Mouse (Mus musculus) embryonic facial prominence, embryonic 15.5 days (tissue): ENCODE results near the gene Bud31. TPM values are rescaled to one million over a fixed set of nuclear protein-coding genes. Genes with fewer than 3 reads are reported as not detected.
A peak's percentile ranks its signal among the peaks of the same experiment; 100 is the strongest.
"Not testable (repeated sequence)": the region's sequence is repeated elsewhere in the genome, so short reads cannot be mapped to it uniquely, and the experiment has no call there.

ENCODE experiments used
- ATAC-seq: fragments of 200-750 bp; cut with Nextera tagmentation; 2 replicates; pipeline ENCODE4 v1.8.0; 2017; ENCODE audit warnings: low read depth, moderate TSS enrichment; ENCODE audit not compliant: insufficient number of reproducible peaks, low FRiP score, low TSS enrichment
- H3K27ac ChIP-seq: fragments of 300-500 bp; sonication (generic); replicated peaks from 2 replicates; pipeline ENCODE4 v1.5.1; 2015; ENCODE audit warnings: mild to moderate bottlenecking, inconsistent platforms
- H3K27me3 ChIP-seq: fragments of 300-500 bp; sonication (generic); 2 replicates; pipeline ENCODE4 v1.6.1; 2015; ENCODE audit warnings: inconsistent platforms
- H3K36me3 ChIP-seq: fragments of 300-500 bp; sonication (generic); 2 replicates; pipeline ENCODE4 v1.6.1; 2015; ENCODE audit warnings: mild to moderate bottlenecking, inconsistent platforms
- H3K4me1 ChIP-seq: fragments of 300-500 bp; sonication (generic); 2 replicates; pipeline ENCODE4 v1.6.1; 2015; ENCODE audit warnings: inconsistent platforms
- H3K4me2 ChIP-seq: fragments of 300-500 bp; sonication (generic); replicated peaks from 2 replicates; pipeline ENCODE4 v1.6.1; 2015; ENCODE audit warnings: mild to moderate bottlenecking, inconsistent platforms
- H3K4me3 ChIP-seq: fragments of 300-500 bp; sonication (generic); replicated peaks from 2 replicates; pipeline ENCODE4 v1.5.1; 2015; ENCODE audit warnings: mild to moderate bottlenecking, inconsistent platforms
- H3K9ac ChIP-seq: fragments of 300-500 bp; sonication (generic); 2 replicates; pipeline ENCODE4 v1.6.1; 2015; ENCODE audit warnings: inconsistent platforms
- H3K9me3 ChIP-seq: fragments of 300-500 bp; sonication (generic); replicated peaks from 2 replicates; pipeline ENCODE4 v1.6.1; 2016; ENCODE audit warnings: inconsistent platforms
- WGBS: fragments of 180-500 bp; shearing (Covaris S2); methylation state at CpG from one replicate; pipeline ENCODE4 v1.1.7; 2015; 5-methylcytosine and 5-hydroxymethylcytosine counted together
- polyA plus RNA-seq: library from polyadenylated mRNA; unstranded; fragments of >200 nt; fragmentation: Nextera tagmentation; extraction: Ambion mirVana; gene quantifications from 2 replicates; pipeline ENCODE4 v1.2.1, GENCODE M21; 2015

Gene Bud31
- polyA plus RNA-seq, 1 experiment from 2014 or later = 178 TPM

- Histone ChIP-seq H3K36me3 (peaks cover 96% of the 10 kb centered on the region), H3K4me1 (no peaks in the 10 kb centered on the region), H3K9me3 (no peaks in the 10 kb centered on the region), H3K9ac (no peak overlapping the region), H3K27ac (no peak overlapping the region), H3K4me2 (no peak overlapping the region), H3K27me3 (no peaks in the 10 kb centered on the region), H3K4me3 (no peak overlapping the region)
- 95% methylated on average over 4 of the region's 4 CpGs for WGBS
- ATAC-seq = no peak
Observed at GRCm38 (mm10) chr5:145129124-145129523, 11.0 kb upstream of the Bud31 start.

- not testable (repeated sequence) for H3K9me3 ChIP-seq, H3K4me1 ChIP-seq, ATAC-seq, H3K27ac ChIP-seq, H3K4me2 ChIP-seq, H3K9ac ChIP-seq, H3K27me3 ChIP-seq, H3K4me3 ChIP-seq
- peaks cover 96% of the 10 kb centered on the region for H3K36me3 ChIP-seq
- WGBS = 92% methylated on average over 6 of the region's 6 CpGs
Observed at GRCm38 (mm10) chr5:145129773-145130172, 10.4 kb upstream of the Bud31 start.

DNA sequence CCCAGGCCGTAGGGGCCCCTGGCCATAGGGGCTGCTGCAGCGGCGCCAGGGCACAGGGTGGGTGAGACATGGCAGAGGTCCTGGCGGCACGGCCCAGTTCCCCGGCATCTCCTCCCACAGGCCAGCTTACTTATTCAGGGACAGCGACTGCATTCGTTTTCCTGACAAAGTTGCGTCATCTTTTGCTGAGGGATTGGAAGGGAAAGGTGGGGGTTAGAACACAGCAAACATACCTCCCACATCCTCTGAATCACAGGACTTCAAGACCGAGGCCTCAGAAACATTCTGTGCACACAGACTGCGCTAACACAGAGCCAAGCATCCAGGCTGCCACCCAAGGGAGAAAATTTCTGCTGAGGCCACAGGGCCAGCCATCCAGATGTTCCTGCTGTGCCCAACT, 10.0 kb upstream of the Bud31 start:
- WGBS = 86% methylated on average over 11 of the region's 11 CpGs
- peaks cover 97% of the 10 kb centered on the region for H3K36me3 ChIP-seq
- H3K4me2 ChIP-seq = no peak overlapping the region
- no peak for ATAC-seq
- H3K4me3 ChIP-seq = no peak overlapping the region
- no peaks in the 10 kb centered on the region for H3K4me1 ChIP-seq
- H3K9me3 ChIP-seq = no peaks in the 10 kb centered on the region
- H3K27ac ChIP-seq = no peak overlapping the region
- H3K27me3 ChIP-seq = no peaks in the 10 kb centered on the region
- no peak overlapping the region for H3K9ac ChIP-seq

- Histone ChIP-seq H3K4me1 (no peaks in the 10 kb centered on the region), H3K4me3 (no peak overlapping the region), H3K36me3 (peaks cover 95% of the 10 kb centered on the region)
Observed at GRCm38 (mm10) chr5:145130995-145131394, 9.2 kb upstream of the Bud31 start.

GRCm38 (mm10) chr5:145133275-145133674, 6.9 kb upstream of the Bud31 start:
- H3K27me3 ChIP-seq, H3K27ac ChIP-seq, H3K4me2 ChIP-seq, H3K9me3 ChIP-seq, H3K9ac ChIP-seq, H3K4me1 ChIP-seq, H3K4me3 ChIP-seq, ATAC-seq: not testable (repeated sequence)
- WGBS = 91% methylated on average over 6 of the region's 6 CpGs
- H3K36me3 ChIP-seq = peaks cover 86% of the 10 kb centered on the region

More at GRCm38 (mm10) chr5:145130995-145131394, 9.2 kb upstream of the Bud31 start:
- no peaks in the 10 kb centered on the region for H3K9me3 ChIP-seq
- no peak overlapping the region for H3K4me2 ChIP-seq
- no peak overlapping the region for H3K27ac ChIP-seq
- 83% methylated on average over 3 of the region's 3 CpGs for WGBS
- ATAC-seq = no peak
- H3K27me3 ChIP-seq = no peaks in the 10 kb centered on the region
- H3K9ac ChIP-seq = no peak overlapping the region

GRCm38 (mm10) chr5:145138836-145139235, 1.3 kb upstream of the Bud31 start:
- Histone ChIP-seq H3K9ac (peak overlapping the region; percentile 90), H3K9me3 (no peaks in the 10 kb centered on the region), H3K4me2 (peak overlapping the region; percentile 75), H3K27me3 (no peaks in the 10 kb centered on the region), H3K27ac (peak overlapping the region; percentile 96), H3K36me3 (peaks cover 58% of the 10 kb centered on the region), H3K4me1 (peaks cover 24% of the 10 kb centered on the region), H3K4me3 (peak overlapping the region; percentile 97)
- ATAC-seq = no peak
- 5% methylated on average over 6 of the region's 6 CpGs for WGBS

DNA sequence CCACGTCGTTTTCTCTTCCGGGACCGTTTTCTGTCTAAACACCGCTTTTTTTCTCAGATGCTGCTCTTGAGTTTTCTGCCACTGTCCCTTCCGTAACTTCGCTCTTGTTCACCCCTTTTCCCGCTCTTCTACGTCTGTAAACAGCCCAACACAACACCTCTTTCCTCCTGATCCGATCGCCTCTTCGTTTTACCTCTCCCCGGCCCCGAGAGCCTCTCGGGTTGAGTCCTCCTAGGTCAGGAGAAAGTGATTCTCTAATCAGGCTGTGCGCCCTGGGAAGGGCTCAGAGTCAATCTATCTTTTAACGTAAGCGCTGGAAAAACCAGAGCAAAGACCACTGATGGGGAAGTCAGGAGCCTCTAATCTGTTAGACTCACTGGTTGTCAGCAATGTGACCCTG, 449 bp downstream of the Bud31 start:
- Histone ChIP-seq H3K9ac (peak overlapping the region; percentile 90), H3K36me3 (peaks cover 59% of the 10 kb centered on the region), H3K4me1 (peaks cover 24% of the 10 kb centered on the region), H3K9me3 (no peaks in the 10 kb centered on the region), H3K27ac (peak overlapping the region; percentile 96), H3K27me3 (no peaks in the 10 kb centered on the region), H3K4me3 (peak overlapping the region; percentile 97), H3K4me2 (peak overlapping the region; percentile 75)
- no peak for ATAC-seq
- WGBS = 1% methylated on average over 18 of the region's 18 CpGs

DNA sequence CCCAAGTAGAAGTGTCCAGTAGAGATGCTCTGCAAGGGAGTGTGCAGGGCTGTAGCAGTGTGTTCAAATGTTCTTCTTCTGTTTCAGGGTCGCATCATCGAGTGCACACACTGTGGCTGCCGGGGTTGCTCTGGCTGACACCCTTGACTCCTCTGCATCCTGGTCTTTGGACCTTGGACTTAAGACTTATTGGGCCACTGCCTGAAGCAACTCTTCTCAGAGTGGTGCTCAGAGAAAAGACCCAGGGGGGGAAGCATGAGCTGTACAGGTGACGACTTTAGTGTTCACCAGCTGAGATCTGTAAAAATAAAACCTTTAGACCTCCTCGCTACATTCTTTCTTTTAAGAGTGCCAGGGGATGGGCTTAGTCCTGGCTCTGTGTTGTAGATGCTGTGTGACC, 7.6 kb downstream of the Bud31 start:
- 90% methylated on average over 5 of the region's 5 CpGs for WGBS
- Histone ChIP-seq H3K4me2 (no peak overlapping the region), H3K4me3 (no peak overlapping the region), H3K9ac (no peak overlapping the region), H3K36me3 (peaks cover 97% of the 10 kb centered on the region), H3K27me3 (no peaks in the 10 kb centered on the region), H3K9me3 (no peaks in the 10 kb centered on the region), H3K4me1 (no peaks in the 10 kb centered on the region), H3K27ac (no peak overlapping the region)
- ATAC-seq = no peak

DNA sequence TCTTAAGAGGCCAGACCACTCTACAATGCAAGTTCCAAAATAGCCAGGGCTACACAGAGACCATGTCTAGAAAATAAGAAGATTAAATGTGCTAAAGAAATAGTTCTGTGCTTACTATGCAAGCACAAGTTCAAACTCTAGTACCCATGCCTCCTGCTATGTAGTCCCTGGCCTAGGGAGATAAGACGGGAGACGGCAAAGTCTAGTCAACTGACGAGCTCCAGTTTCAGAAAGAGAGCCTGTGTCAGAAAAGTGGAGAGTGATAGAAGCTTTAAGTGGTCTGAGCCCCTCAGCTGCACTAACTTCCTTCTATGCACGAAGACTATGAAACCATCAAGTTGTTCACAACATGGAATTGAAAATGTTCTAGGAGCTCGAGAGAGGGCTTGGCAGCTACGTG, 9.1 kb downstream of the Bud31 start:
- Histone ChIP-seq H3K27ac (no peak overlapping the region), H3K4me3 (no peak overlapping the region), H3K4me1 (no peaks in the 10 kb centered on the region), H3K4me2 (no peak overlapping the region), H3K36me3 (peaks cover 97% of the 10 kb centered on the region), H3K9me3 (no peaks in the 10 kb centered on the region), H3K27me3 (no peaks in the 10 kb centered on the region), H3K9ac (no peak overlapping the region)
- WGBS = 88% methylated on average over 6 of the region's 6 CpGs
- ATAC-seq = no peak

GRCm38 (mm10) chr5:145152690-145153089, 12.5 kb downstream of the Bud31 start:
- H3K27ac ChIP-seq = no peak overlapping the region
- ATAC-seq = no peak
- H3K4me3 ChIP-seq = no peak overlapping the region
- no peak overlapping the region for H3K9ac ChIP-seq
- peaks cover 88% of the 10 kb centered on the region for H3K36me3 ChIP-seq
- no peak overlapping the region for H3K4me2 ChIP-seq
- no peaks in the 10 kb centered on the region for H3K9me3 ChIP-seq
- 95% methylated on average over 5 of the region's 5 CpGs for WGBS
- H3K4me1 ChIP-seq = no peaks in the 10 kb centered on the region
- no peaks in the 10 kb centered on the region for H3K27me3 ChIP-seq

DNA sequence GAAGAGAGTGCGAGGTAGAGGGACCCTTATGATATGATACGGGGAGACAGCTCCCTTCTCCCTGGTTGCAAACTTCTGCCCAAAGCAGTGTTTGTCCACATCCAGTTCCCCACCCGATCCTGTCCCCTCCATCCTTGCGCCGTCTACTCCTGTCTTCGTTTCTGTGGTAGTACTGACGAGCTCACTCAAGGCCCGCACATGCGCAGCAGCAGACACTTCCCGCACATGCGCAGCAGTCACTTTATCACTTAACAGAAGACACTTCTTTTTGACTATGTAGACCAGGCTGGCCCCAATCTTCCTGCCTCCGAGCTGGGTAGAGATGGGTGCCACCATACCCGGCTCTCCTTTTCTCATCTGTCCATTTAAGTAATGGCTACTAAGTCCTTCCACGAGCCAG, 21.2 kb downstream of the Bud31 start:
- peaks cover 69% of the 10 kb centered on the region for H3K36me3 ChIP-seq
- no peak for ATAC-seq
- 94% methylated on average over 14 of the region's 14 CpGs for WGBS

DNA sequence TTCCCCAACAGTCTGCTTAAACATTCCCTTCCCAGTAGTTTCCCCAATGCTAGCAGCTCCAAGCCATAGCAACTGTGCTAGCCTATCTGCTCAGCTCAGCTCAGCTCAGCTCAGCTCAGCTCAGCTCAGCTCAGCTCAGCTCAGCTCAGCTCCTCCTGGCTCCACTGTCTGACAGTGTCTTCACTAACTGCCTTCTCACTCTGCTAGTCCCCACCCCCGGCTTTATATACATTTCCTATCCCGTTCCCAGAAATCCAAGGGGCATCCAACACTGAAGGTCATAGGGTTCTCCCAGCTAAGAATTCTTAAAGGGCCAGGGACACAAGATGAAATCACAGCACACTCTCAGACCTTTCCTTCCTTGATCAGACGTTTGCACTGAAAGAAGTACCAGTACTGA, 24.5 kb downstream of the Bud31 start:
- Histone ChIP-seq H3K9ac (no peak overlapping the region), H3K27me3 (no peaks in the 10 kb centered on the region), H3K4me1 (peaks cover 30% of the 10 kb centered on the region), H3K4me3 (no peak overlapping the region), H3K9me3 (no peaks in the 10 kb centered on the region), H3K4me2 (no peak overlapping the region), H3K36me3 (peaks cover 42% of the 10 kb centered on the region), H3K27ac (no peak overlapping the region)
- no peak for ATAC-seq
- 58% methylated on average over 3 of the region's 3 CpGs for WGBS

More for the DNA sequence above, 21.2 kb downstream of the Bud31 start:
- Histone ChIP-seq H3K4me2 (no peak overlapping the region), H3K4me3 (no peak overlapping the region), H3K4me1 (peaks cover 17% of the 10 kb centered on the region), H3K9ac (no peak overlapping the region), H3K9me3 (no peaks in the 10 kb centered on the region), H3K27ac (no peak overlapping the region), H3K27me3 (no peaks in the 10 kb centered on the region)
